Mouse (Mus musculus) brain, embryonic 14.5 days (tissue): ENCODE results near the gene Foxf2. TPM values are rescaled to one million over a fixed set of nuclear protein-coding genes. Genes with fewer than 3 reads are reported as not detected.

Experiments used
- DNase-seq: peaks from one replicate; pipeline ENCODE4 v3.0.0-alpha.2; 2011; ENCODE audit warnings: low read depth
- CTCF ChIP-seq: fragments of 200-500 bp; IDR thresholded peaks from 2 replicates; pipeline ENCODE4 v1.5.1; 2012; ENCODE audit warnings: inconsistent platforms, mild to moderate bottlenecking, moderate library complexity, borderline replicate concordance; ENCODE audit not compliant: insufficient read depth, insufficient read length; ENCODE audit errors: extremely low read depth
- POLR2A ChIP-seq: fragments of 200-500 bp; IDR thresholded peaks from 2 replicates; pipeline ENCODE4 v1.6.1; 2012; ENCODE audit warnings: mild to moderate bottlenecking, inconsistent platforms, borderline replicate concordance; ENCODE audit not compliant: poor library complexity, insufficient read depth, insufficient read length, severe bottlenecking; ENCODE audit errors: extremely low read depth
- polyA plus RNA-seq: library from polyadenylated mRNA; depleted of rRNA; stranded (reverse); fragments of >200 nt; gene quantifications from 2 replicates; pipeline ENCODE4 v1.2.3, GENCODE M21; 2012; rRNA removed

Gene Foxf2
- polyA plus RNA-seq, 1 experiment, result 12.5 TPM

DNA sequence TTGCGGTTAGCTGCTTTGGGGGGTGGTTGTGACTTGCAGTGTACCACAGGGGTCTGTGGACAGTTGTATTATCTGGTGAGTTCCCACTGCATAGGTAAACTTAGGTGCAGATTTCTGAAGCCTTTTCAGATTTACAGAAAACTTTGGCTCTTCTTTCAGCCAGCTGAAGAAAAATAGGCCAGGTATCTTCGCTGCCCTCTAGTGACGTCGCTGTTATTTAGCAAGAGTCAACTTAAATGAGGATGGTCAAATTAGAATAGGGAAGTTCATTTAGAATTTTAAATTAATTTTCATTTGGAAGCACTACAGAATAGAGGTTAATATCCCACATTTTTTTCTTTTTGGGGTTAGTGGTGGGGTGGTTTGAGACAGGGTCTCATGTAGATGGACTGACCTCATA, 30.6 kb downstream of the Foxf2 start:
- no peak for TF ChIP-seq POLR2A
- peak; percentile 33; the same call in 1 of the 2 replicates for TF ChIP-seq CTCF
- DNase-seq, result peak; percentile 29

DNA sequence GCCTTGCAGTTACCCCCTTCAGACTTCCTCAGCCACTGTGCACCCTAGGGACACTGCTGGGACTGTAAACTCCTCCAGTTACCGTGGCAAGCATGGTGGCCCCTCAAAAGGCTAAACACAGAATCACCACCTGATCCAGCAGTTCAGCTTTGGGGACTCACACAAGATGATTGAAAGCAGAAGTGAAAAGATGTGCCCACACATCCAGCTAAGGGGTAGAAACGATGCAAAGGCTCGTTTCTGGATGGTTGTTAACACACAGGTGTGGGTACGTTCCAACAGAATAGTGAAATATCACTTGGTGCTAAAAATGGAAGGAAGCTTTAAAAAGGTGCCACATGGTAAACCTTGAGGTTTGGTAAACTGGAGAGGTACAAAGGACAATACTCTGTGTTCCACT, 32.6 kb downstream of the Foxf2 start:
- no peak for DNase-seq
- TF ChIP-seq CTCF (no peak), POLR2A (no peak)

DNA sequence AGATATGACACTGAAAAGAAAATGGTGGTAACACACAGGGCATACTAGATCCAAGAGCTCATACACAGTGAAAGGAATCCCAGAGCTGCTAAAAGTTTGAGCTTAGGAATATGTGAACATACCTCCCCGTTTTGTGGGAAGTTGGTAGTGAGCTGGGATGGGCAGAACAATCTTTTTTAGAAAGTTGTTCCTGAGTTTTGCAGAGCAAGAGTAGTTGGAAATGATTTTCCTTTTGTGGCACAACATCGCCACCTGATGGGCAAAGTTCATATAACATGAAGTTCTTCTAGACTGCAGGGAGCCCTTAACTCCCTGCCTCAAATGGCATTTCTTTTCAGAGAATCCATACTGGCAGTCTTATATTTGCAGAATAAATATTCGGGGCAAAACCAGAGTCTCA, 33.3 kb downstream of the Foxf2 start:
- TF ChIP-seq POLR2A, result no peak
- TF ChIP-seq CTCF, result peak; percentile 63; the same call in 1 of the 2 replicates

DNA sequence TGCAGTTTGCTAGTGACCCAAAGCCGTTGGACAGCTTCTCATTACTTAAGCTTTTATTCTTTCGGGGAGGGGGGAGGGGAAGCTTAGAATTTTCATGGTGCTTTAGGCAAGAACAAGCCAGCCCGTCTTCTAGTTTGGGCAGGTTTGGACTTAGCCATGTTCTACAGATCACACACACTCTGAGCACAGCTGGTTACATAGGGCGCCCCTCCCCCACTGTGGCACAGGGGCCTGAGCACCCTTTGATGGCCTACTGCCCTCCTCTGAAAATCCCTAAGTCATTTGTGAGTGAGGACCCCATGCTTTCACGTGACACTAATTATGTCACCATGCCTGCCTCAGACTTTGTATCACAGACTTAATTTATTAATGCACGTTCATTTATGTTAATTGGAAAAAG, 35.6 kb downstream of the Foxf2 start:
- TF ChIP-seq POLR2A, result no peak
- DNase-seq, result no peak

More for the DNA sequence above, 33.3 kb downstream of the Foxf2 start:
- DNase-seq, result peak; percentile 84

DNA sequence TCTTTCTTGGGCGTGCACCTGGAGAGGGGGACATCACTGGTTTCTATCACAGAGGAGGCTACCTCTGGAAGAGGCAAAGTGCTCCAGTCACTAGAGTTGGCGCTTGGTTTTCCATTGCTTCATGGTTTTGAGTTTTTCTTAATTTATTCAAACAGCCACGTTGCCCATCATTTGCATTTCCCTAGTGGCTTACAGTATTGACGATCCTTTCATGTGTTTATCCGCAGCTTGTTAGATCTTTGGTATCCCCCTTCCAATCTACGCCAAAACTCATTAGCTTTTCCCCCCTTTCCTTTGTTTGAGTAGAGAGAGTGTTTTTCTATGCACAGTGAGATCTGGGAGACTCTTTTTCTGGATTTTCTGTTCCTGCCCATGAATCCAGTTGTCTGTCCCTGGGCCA, 39.8 kb downstream of the Foxf2 start:
- peak; percentile 65 for DNase-seq

DNA sequence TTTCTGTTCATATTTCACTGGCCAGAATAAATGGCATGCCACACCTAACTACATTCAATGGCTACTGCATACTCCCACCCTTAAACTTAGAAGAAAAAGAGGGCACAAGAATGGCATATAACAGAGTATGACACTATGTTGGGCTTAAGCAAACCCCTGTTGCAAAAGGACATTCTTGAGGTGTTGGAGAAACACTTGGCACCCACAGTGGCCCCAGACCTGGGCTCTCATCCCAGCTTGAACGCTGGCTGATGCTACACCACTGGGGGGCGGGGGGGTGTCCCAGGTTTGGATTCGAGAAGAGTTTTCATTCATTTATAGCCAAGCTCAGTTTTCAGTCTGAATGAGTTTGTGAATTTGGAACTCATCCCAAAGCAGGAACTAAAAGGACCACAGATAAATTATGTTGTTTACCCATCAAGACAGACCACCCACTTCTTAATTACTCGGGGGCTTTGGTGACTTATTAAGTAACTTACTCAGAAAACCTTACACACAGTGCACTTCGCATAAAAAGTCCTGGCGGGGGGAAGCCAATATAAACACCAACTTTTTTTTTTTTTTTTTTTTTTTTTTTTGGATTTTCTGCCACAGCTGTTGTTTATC, 42.4 kb downstream of the Foxf2 start:
- TF ChIP-seq POLR2A (no peak), CTCF (no peak)
- peak; percentile 53 for DNase-seq

More for the DNA sequence above, 39.8 kb downstream of the Foxf2 start:
- TF ChIP-seq POLR2A, result no peak

DNA sequence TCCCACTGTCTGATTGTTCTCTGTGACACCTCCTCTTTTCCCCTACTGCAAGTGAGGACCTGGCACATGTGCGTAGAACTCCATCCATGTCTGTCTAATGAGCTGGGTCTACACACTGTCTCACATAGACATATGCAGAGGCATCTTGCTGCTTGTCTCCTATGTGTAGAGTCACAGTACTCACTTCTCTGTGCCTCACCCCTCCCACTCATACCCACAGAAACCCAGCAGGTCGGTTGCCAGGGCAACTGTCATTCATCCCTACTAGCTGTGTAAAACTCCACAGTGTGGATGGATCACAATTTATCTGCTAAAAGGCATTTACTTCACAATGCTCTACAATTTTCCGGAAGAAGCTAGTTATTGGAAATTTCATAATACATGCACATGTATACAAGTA, 46.5 kb downstream of the Foxf2 start:
- peak; percentile 61 for DNase-seq
- TF ChIP-seq CTCF, result no peak
- no peak for TF ChIP-seq POLR2A

Other genes starting within 250 kb of the Foxf2 start
- 5.0 and 5.8 TPM in 2 replicates for gene Foxq1, start 69.7 kb upstream of the Foxf2 start, polyA plus RNA-seq
- gene A530084C06Rik, start 66.5 kb upstream of the Foxf2 start, polyA plus RNA-seq, result 0.46 and 0.68 TPM in 2 replicates
- 3.8 and 6.3 TPM in 2 replicates for gene Foxc1, start 180.8 kb downstream of the Foxf2 start, polyA plus RNA-seq